Mouse (Mus musculus) ES-Bruce4 (cell line): Measurements from ENCODE around the gene Fmn2. TPM values are rescaled to one million over a fixed set of nuclear protein-coding genes. Genes with fewer than 3 reads are reported as not detected.

ENCODE experiments used
- H3K27ac ChIP-seq: 2 replicates; pipeline ENCODE4 v1.5.1; 2012; ENCODE audit warnings: low read length, inconsistent platforms; ENCODE audit not compliant: insufficient read depth
- H3K27me3 ChIP-seq: 2 replicates; pipeline ENCODE4 v1.6.1; 2012; ENCODE audit warnings: mild to moderate bottlenecking, low read length, inconsistent platforms; ENCODE audit not compliant: control insufficient read depth, poor library complexity, insufficient read depth, severe bottlenecking
- H3K36me3 ChIP-seq: 2 replicates; pipeline ENCODE4 v1.6.1; 2012; ENCODE audit warnings: inconsistent platforms, mild to moderate bottlenecking, low read length, moderate library complexity; ENCODE audit not compliant: control insufficient read depth, poor library complexity, insufficient read depth, severe bottlenecking
- H3K4me1 ChIP-seq: one replicate; pipeline ENCODE4 v1.8.1; 2011; ENCODE audit warnings: low read length; ENCODE audit not compliant: control insufficient read depth, insufficient read depth
- H3K4me3 ChIP-seq: 2 replicates; pipeline ENCODE4 v1.5.1; 2011; ENCODE audit warnings: low read depth, mild to moderate bottlenecking, low read length
- H3K9ac ChIP-seq: 2 replicates; pipeline ENCODE4 v1.6.1; 2012; ENCODE audit warnings: low read depth, mild to moderate bottlenecking, inconsistent platforms; ENCODE audit not compliant: poor library complexity, severe bottlenecking
- H3K9me3 ChIP-seq: replicated peaks from 2 replicates; pipeline ENCODE4 v1.6.1; 2012; ENCODE audit warnings: mild to moderate bottlenecking, low read length, inconsistent platforms; ENCODE audit not compliant: control insufficient read depth, poor library complexity, insufficient read depth, severe bottlenecking
- CTCF ChIP-seq: IDR thresholded peaks from one replicate; pipeline ENCODE4 v1.8.1; 2011; ENCODE audit warnings: low read depth, low read length
- EP300 ChIP-seq: IDR thresholded peaks from 2 replicates; pipeline ENCODE4 v1.6.1; 2011; ENCODE audit warnings: low read depth, low read length; ENCODE audit not compliant: insufficient read depth
- POLR2A ChIP-seq: IDR thresholded peaks from one replicate; pipeline ENCODE4 v1.8.1; 2011; ENCODE audit warnings: low read length; ENCODE audit not compliant: insufficient read depth
- polyA plus RNA-seq: library from polyadenylated mRNA; stranded (reverse); fragments of >200 nt; gene quantifications from 2 replicates; pipeline ENCODE4 v1.2.4, GENCODE M21; 2011; ENCODE audit warnings: low read depth; ENCODE audit not compliant: missing spikeins, insufficient read depth, insufficient read length

Gene Fmn2
- polyA plus RNA-seq, 1 experiment, result 4.0 TPM

DNA sequence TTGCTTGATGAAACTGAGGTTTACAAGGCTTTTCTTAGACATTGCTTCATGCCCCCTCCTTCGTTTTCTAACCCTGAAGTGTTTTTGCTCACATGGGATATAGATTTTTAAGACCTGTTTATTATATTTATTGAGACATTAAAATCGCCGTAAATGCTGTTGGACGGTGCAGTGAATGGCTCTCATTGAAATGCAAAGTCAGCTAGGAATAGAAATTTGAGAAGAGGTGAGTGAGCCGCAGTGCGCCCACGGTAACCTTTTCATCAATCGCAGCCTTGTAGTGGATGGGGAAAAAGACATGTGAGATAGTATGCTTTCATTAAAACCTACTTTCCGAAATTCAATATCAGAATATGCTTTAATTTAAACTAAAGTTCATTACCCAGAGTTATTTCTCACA is 153.7 kb downstream of the Fmn2 start:
- no peaks in the 10 kb centered on the region for H3K9me3 ChIP-seq
- no peaks in the 10 kb centered on the region for H3K4me1 ChIP-seq
- H3K36me3 ChIP-seq, result no peaks in the 10 kb centered on the region
- TF ChIP-seq CTCF, result no peak
- TF ChIP-seq POLR2A, result no peak
- no peak for TF ChIP-seq EP300
- H3K4me3 ChIP-seq, result no peak overlapping the region
- no peaks in the 10 kb centered on the region for H3K27me3 ChIP-seq
- no peak overlapping the region for H3K9ac ChIP-seq
- H3K27ac ChIP-seq, result no peak overlapping the region

DNA sequence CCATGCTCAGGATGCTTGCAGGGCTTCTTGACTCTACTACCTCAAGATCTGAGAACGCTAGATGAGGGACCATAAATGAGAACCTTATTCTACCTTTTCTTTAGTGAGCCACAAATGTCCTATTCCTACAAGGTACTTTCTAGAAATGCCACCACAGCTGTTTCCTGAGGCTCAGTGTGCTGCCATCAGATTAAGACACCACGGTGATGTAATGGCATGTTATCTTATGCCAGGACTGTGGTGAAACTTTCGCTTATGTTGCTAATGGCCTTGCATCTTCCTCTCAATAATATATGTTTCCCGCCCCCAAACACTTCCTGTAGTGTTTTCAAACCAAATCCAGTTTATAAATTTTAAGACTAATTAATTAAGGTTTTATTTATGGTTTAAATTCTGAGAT is 154.9 kb downstream of the Fmn2 start:
- Histone ChIP-seq H3K4me3 (no peak overlapping the region), H3K36me3 (no peaks in the 10 kb centered on the region), H3K9me3 (no peaks in the 10 kb centered on the region), H3K9ac (no peak overlapping the region), H3K27me3 (no peaks in the 10 kb centered on the region), H3K4me1 (no peaks in the 10 kb centered on the region), H3K27ac (no peak overlapping the region)
- TF ChIP-seq EP300 (no peak), POLR2A (no peak), CTCF (no peak)

DNA sequence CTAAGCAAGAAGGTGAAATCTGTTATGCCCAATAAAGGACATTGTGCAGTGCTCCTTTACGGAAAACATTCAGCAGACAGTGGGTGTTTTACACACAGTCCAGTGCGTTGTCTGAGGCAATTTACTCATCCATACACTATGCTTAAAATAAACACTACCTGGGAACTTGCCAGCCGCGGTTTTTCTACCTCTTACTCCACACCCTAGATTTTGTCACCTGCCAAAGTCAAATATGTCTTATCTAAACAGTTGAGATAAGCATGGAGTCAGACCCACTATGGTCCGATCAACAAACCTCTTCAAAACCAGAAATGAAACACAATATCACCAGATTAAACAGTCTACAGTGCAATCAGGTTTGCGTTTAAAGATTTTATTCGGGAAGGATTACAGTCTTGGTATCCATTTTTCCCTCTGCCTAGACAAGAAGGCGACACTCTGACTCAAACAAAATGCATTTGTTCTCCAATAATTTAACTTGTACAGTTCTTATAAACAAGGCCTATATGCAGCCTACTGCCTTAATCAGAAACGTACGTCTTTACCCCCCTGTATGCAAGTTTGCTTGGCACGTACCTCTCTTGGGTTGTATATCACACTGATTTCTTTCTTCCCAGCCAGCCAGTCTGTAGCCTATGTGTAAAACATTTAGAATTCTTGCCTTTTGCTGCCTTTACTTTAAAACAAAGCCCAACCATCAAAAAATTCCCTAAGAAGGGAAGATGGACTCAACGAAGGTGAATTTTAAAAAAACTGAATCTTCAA is 158.0 kb downstream of the Fmn2 start:
- Histone ChIP-seq H3K27me3 (no peaks in the 10 kb centered on the region), H3K36me3 (no peaks in the 10 kb centered on the region), H3K27ac (no peak overlapping the region), H3K4me1 (no peaks in the 10 kb centered on the region), H3K4me3 (no peak overlapping the region), H3K9me3 (no peaks in the 10 kb centered on the region), H3K9ac (no peak overlapping the region)
- no peak for TF ChIP-seq CTCF
- no peak for TF ChIP-seq POLR2A
- TF ChIP-seq EP300, result no peak

DNA sequence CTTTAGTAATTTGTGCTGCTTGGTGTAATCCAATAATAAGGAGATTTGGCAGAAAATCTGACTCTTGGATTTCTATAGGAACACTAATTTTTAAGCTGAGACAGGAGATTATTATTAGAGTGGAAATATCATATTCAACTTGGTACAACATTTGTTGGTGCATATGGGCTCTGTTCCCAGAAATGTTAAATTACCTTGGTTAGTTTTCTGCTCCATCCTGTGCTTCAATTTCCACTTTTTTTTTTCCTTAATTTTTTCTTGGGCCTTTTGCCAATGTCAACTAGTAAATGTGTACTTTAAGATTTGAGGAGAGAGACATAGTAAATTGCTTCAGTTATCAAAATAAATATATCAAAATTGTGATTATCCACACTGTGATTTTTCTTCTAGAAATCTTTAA is 163.5 kb downstream of the Fmn2 start:
- Histone ChIP-seq H3K4me1 (no peaks in the 10 kb centered on the region), H3K4me3 (no peak overlapping the region), H3K27me3 (no peaks in the 10 kb centered on the region), H3K9me3 (no peaks in the 10 kb centered on the region), H3K27ac (no peak overlapping the region), H3K36me3 (no peaks in the 10 kb centered on the region), H3K9ac (no peak overlapping the region)
- no peak for TF ChIP-seq POLR2A
- no peak for TF ChIP-seq CTCF
- TF ChIP-seq EP300, result no peak

GRCm38 (mm10) chr1:174669132-174669531 is 167.5 kb downstream of the Fmn2 start:
- Histone ChIP-seq H3K9me3 (no peaks in the 10 kb centered on the region), H3K4me1 (no peaks in the 10 kb centered on the region), H3K36me3 (no peaks in the 10 kb centered on the region), H3K4me3 (no peak overlapping the region), H3K27me3 (no peaks in the 10 kb centered on the region), H3K9ac (no peak overlapping the region), H3K27ac (no peak overlapping the region)
- TF ChIP-seq POLR2A (no peak), CTCF (no peak), EP300 (no peak)

DNA sequence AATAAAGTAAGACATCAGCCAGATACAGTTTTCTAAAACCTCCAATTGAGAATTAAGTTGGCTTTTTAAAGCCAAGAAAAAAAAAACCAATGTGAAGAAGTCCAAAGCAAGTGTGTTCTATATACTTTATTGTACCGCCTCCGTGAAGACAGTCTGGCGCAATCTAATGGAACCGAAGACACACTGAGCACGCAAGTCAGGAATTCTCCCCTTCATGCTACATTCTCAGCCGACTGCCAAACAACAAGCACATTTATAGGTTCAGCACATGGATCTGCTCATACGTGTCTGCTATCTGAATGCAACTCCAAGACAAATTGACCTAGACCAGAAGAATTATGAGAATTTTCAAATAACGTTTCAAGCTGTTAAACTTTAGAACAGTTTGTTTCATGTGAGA is 169.2 kb downstream of the Fmn2 start:
- Histone ChIP-seq H3K9me3 (no peaks in the 10 kb centered on the region), H3K4me3 (no peak overlapping the region), H3K36me3 (no peaks in the 10 kb centered on the region), H3K27me3 (no peaks in the 10 kb centered on the region), H3K4me1 (no peaks in the 10 kb centered on the region), H3K9ac (no peak overlapping the region), H3K27ac (no peak overlapping the region)
- no peak for TF ChIP-seq EP300
- TF ChIP-seq POLR2A, result no peak
- no peak for TF ChIP-seq CTCF
